Mouse (Mus musculus) liver, embryonic 14 days (tissue): ENCODE measurements around the gene Snapin. TPM values are rescaled to one million over a fixed set of nuclear protein-coding genes. Genes with fewer than 3 reads are reported as not detected.

Experiments used
- polyA plus RNA-seq: library from polyadenylated mRNA; depleted of rRNA; stranded (reverse); fragments of >200 nt; gene quantifications from 2 replicates; pipeline ENCODE4 v1.2.3, GENCODE M21; 2012; rRNA removed

Gene Snapin
- polyA plus RNA-seq: 8.8 and 10.6 TPM in 2 replicates

GRCm38 (mm10) chr3:90490696-90491256 is at the start of gene Snapin:
Gene Snapin (minus strand): TSS chr3:90491033.

GRCm38 (mm10) chr3:90537141-90537904 is 46.5 kb upstream of the Snapin start, which contains the start of gene S100a16:
Gene S100a16 (plus strand): TSS chr3:90537254.

GRCm38 (mm10) chr3:90526580-90526979 is 35.7 kb upstream of the Snapin start, which contains the start of gene S100a14:
Gene S100a14 (plus strand): TSS chr3:90526856.

GRCm38 (mm10) chr3:90513796-90514590 is 23.2 kb upstream of the Snapin start, which contains the start of the genes S100a1 and S100a13:
Gene S100a1 (minus strand): TSS chr3:90514392.
Gene S100a13 (plus strand): TSS chr3:90514435.

GRCm38 (mm10) chr3:90508950-90509746 is 18.3 kb upstream of the Snapin start, which contains the start of gene Chtop:
Gene Chtop (minus strand): TSS chr3:90509498.

GRCm38 (mm10) chr3:90475831-90476611 is 14.8 kb downstream of the Snapin start, which contains the start of gene Ilf2:
Gene Ilf2 (plus strand): TSS chr3:90476126.

GRCm38 (mm10) chr3:90465686-90466310 is 25.0 kb downstream of the Snapin start, which contains the start of gene Npr1:
Gene Npr1 (minus strand): TSS chr3:90465866.

Other genes with a start within 250 kb of the Snapin start
- 0.23 and 0.30 TPM in 2 replicates for gene Creb3l4, start 247.5 kb downstream of the Snapin start, polyA plus RNA-seq
- 9.5 and 10.7 TPM in 2 replicates for gene Slc39a1, start 242.9 kb downstream of the Snapin start, polyA plus RNA-seq
- 6.6 and 7.9 TPM in 2 replicates for gene Crtc2, start 236.9 kb downstream of the Snapin start, polyA plus RNA-seq
- gene Dennd4b, start 225.8 kb downstream of the Snapin start, polyA plus RNA-seq: 3.5 and 4.3 TPM in 2 replicates
- 4.7 and 5.7 TPM in 2 replicates for gene Gatad2b, start 197.9 kb downstream of the Snapin start, polyA plus RNA-seq
- gene Slc27a3, start 101.1 kb downstream of the Snapin start, polyA plus RNA-seq: 1.8 and 1.9 TPM in 2 replicates
- gene Ints3, start 57.4 kb downstream of the Snapin start, polyA plus RNA-seq: 11.3 and 13.6 TPM in 2 replicates
- 6.3 and 7.8 TPM in 2 replicates for gene Npr1, start 25.2 kb downstream of the Snapin start, polyA plus RNA-seq
- 37.2 and 42.0 TPM in 2 replicates for gene Ilf2, start 14.9 kb downstream of the Snapin start, polyA plus RNA-seq
- 53.6 and 54.9 TPM in 2 replicates for gene Chtop, start 18.5 kb upstream of the Snapin start, polyA plus RNA-seq
- gene S100a1, start 23.4 kb upstream of the Snapin start, polyA plus RNA-seq: 15.4 and 16.1 TPM in 2 replicates
- 11.2 TPM in 2 replicates for gene S100a13, start 23.4 kb upstream of the Snapin start, polyA plus RNA-seq
- 0.31 TPM in 1 of 2 replicates, not detected in the other for gene S100a14, start 35.8 kb upstream of the Snapin start, polyA plus RNA-seq
- gene S100a16, start 46.2 kb upstream of the Snapin start, polyA plus RNA-seq: 13.0 and 13.2 TPM in 2 replicates
- 0.05 TPM in 1 of 2 replicates, not detected in the other for gene S100a3, start 69.5 kb upstream of the Snapin start, polyA plus RNA-seq
- not detected in 2 replicates for gene S100a2, start 99.2 kb upstream of the Snapin start, polyA plus RNA-seq
- gene Gm42674, start 110.9 kb upstream of the Snapin start, polyA plus RNA-seq: not detected in 2 replicates
- 1.9 and 3.1 TPM in 2 replicates for gene S100a4, start 112.7 kb upstream of the Snapin start, polyA plus RNA-seq
- not detected in 2 replicates for gene S100a5, start 117.5 kb upstream of the Snapin start, polyA plus RNA-seq
- gene S100a6, start 121.8 kb upstream of the Snapin start, polyA plus RNA-seq: 4.5 and 8.3 TPM in 2 replicates
- 0.03 TPM in 1 of 2 replicates, not detected in the other for gene S100a7a, start 163.0 kb upstream of the Snapin start, polyA plus RNA-seq
- 392 and 594 TPM in 2 replicates for gene S100a8, start 177.9 kb upstream of the Snapin start, polyA plus RNA-seq
- gene S100a9, start 204.7 kb upstream of the Snapin start, polyA plus RNA-seq: 408 and 596 TPM in 2 replicates
- gene Pglyrp4, start 235.9 kb upstream of the Snapin start, polyA plus RNA-seq: not detected in 2 replicates